Comparison of ENCODE assay signal across 17 mouse cellular contexts in genomic region chr3:155682921-155683813, GRCm38 (mm10).
DNase-seq lines count a peak whose midpoint lies in the region; ATAC-seq lines count a peak whose summit lies in the region.
"Had no signal": no experiment of that assay in that cellular context is flagged by ENCODE, and none has a peak within 500 bp of the region (broad histone marks: within the 10 kb centered on the region; RNA-seq: fewer than 3 reads in every experiment).

No protein-coding gene starts in this region.

- no peak overlapping the region for H3K9ac ChIP-seq in embryonic facial prominence, embryonic 11.5 days (replicated peaks; ENCODE audit: low read length)
- H3K9ac ChIP-seq in hindbrain, embryonic 14.5 days = no peak overlapping the region
- H3K9ac ChIP-seq: limb, embryonic 13.5 days; lung, embryonic 14.5 days had no signal

- no peaks in the 10 kb centered on the region for H3K4me1 ChIP-seq in embryonic facial prominence, embryonic 11.5 days (ENCODE audit: control insufficient read depth, insufficient read depth, low read length)
- no peaks in the 10 kb centered on the region for H3K4me1 ChIP-seq in embryonic facial prominence, embryonic 10.5 days
- H3K4me1 ChIP-seq in hindbrain, embryonic 14.5 days (replicated peaks; ENCODE audit: control insufficient read depth, insufficient read depth, low read length) = no peaks in the 10 kb centered on the region
- H3K4me1 ChIP-seq: limb, embryonic 13.5 days; megakaryocyte, embryonic 14.5 days had no signal

- H3K4me3 ChIP-seq in embryonic facial prominence, embryonic 11.5 days (ENCODE audit: low read depth, low read length) = no peak overlapping the region
- no peak overlapping the region for H3K4me3 ChIP-seq in embryonic facial prominence, embryonic 10.5 days
- no peak overlapping the region for H3K4me3 ChIP-seq in hindbrain, embryonic 14.5 days (replicated peaks; ENCODE audit: low read length)
- H3K4me3 ChIP-seq: erythroblast, embryonic 14.5 days; limb, embryonic 13.5 days; megakaryocyte, embryonic 14.5 days had no signal

- H3K27me3 ChIP-seq in embryonic facial prominence, embryonic 11.5 days (ENCODE audit: control insufficient read depth, insufficient read depth, low read length) = no peaks in the 10 kb centered on the region
- no peaks in the 10 kb centered on the region for H3K27me3 ChIP-seq in embryonic facial prominence, embryonic 10.5 days (replicated peaks; ENCODE audit: low read depth, poor library complexity, severe bottlenecking)
- no peaks in the 10 kb centered on the region for H3K27me3 ChIP-seq in hindbrain, embryonic 14.5 days (ENCODE audit: control insufficient read depth, insufficient read depth, low read length)
- H3K27me3 ChIP-seq: limb, embryonic 13.5 days; megakaryocyte, embryonic 14.5 days had no signal

- no peak overlapping the region for H3K27ac ChIP-seq in embryonic facial prominence, embryonic 11.5 days (replicated peaks; ENCODE audit: low read depth, low read length)
- no peak overlapping the region for H3K27ac ChIP-seq in embryonic facial prominence, embryonic 10.5 days (replicated peaks)
- H3K27ac ChIP-seq in hindbrain, embryonic 14.5 days = no peak overlapping the region
- H3K27ac ChIP-seq: limb, embryonic 13.5 days had no signal

- DNase-seq in embryonic facial prominence, embryonic 11.5 days (ENCODE audit: low spot score) = no peak
- no peak for DNase-seq in embryonic facial prominence, embryonic 10.5 days (ENCODE audit: low spot score)
- DNase-seq in brain, adult 2 months (ENCODE audit: low read depth, low spot score) = peak; percentile 14
- DNase-seq in hindbrain, embryonic 14.5 days (ENCODE audit: low spot score) = peak; percentile 53
- DNase-seq in mesoderm, embryonic 11.5 days (ENCODE audit: low read depth, low spot score) = peak; percentile 26
- DNase-seq in natural killer cell, adult 2 months (ENCODE audit: low spot score in 2 of 2) = no peak
- DNase-seq in left cerebral cortex, adult 18-20 months (ENCODE audit: low spot score in 2 of 2) = no peak
- DNase-seq: adrenal gland, postnatal 10 days; heart, adult 18-20 months; heart, postnatal 14 days; layer of hippocampus, postnatal 36 days; lung, embryonic 14.5 days; thymus, adult 2 months had no signal

- no peaks in the 10 kb centered on the region for H3K36me3 ChIP-seq in embryonic facial prominence, embryonic 11.5 days (replicated peaks; ENCODE audit: control insufficient read depth, insufficient read depth, low read depth, low read length)
- no peaks in the 10 kb centered on the region for H3K36me3 ChIP-seq in embryonic facial prominence, embryonic 10.5 days (replicated peaks)
- no peaks in the 10 kb centered on the region for H3K36me3 ChIP-seq in hindbrain, embryonic 14.5 days (replicated peaks; ENCODE audit: control insufficient read depth, insufficient read depth)
- H3K36me3 ChIP-seq: limb, embryonic 13.5 days had no signal

- WGBS in embryonic facial prominence, embryonic 11.5 days = 58% methylated on average over 8 of the region's 8 CpGs
- WGBS in embryonic facial prominence, embryonic 10.5 days = 53% methylated on average over 8 of the region's 8 CpGs
- 31% methylated on average over 8 of the region's 8 CpGs for WGBS in hindbrain, embryonic 14.5 days

- H3K4me2 ChIP-seq in embryonic facial prominence, embryonic 11.5 days (ENCODE audit: low read depth, low read length) = no peak overlapping the region
- H3K4me2 ChIP-seq in hindbrain, embryonic 14.5 days (replicated peaks) = no peak overlapping the region
- H3K4me2 ChIP-seq: limb, embryonic 13.5 days; lung, embryonic 14.5 days had no signal

- 0 out of 2 replicates have a peak, but pooled peaks have one; percentile 44 for ATAC-seq in embryonic facial prominence, embryonic 11.5 days (replicated peaks; ENCODE audit: insufficient number of reproducible peaks, low FRiP score, low TSS enrichment, low read depth)
- peak; percentile 71; the same call in 1 of the 2 replicates for ATAC-seq in hindbrain, embryonic 14.5 days (ENCODE audit: low FRiP score)
- no peak for ATAC-seq in activated CD4-positive, CD25-positive, alpha-beta regulatory T cell, adult 4 months

- no peaks in the 10 kb centered on the region for H3K9me3 ChIP-seq in embryonic facial prominence, embryonic 11.5 days (replicated peaks; ENCODE audit: control insufficient read depth, low read length)
- no peaks in the 10 kb centered on the region for H3K9me3 ChIP-seq in embryonic facial prominence, embryonic 10.5 days
- H3K9me3 ChIP-seq in hindbrain, embryonic 14.5 days (ENCODE audit: control insufficient read depth, low read length) = no peaks in the 10 kb centered on the region
- H3K9me3 ChIP-seq: limb, embryonic 13.5 days; megakaryocyte, embryonic 14.5 days had no signal

Comparison
In these comparisons a context has a peak if more than half of its experiments do, and no peak if none do; other contexts are left out.
1. DNase-seq: peak in brain, adult 2 months (single experiment), hindbrain, embryonic 14.5 days (single experiment) and mesoderm, embryonic 11.5 days (single experiment); none in embryonic facial prominence, embryonic 11.5 days (single experiment), embryonic facial prominence, embryonic 10.5 days (single experiment), natural killer cell, adult 2 months (0 of 2) and left cerebral cortex, adult 18-20 months (0 of 2).